Mouse (Mus musculus) c-Kit-negative CD71-positive TER-119-positive erythroid progenitor cells, embryonic 14.5 days (primary cell): Measurements from ENCODE around the gene Gfpt2.
"Not testable (repeated sequence)": the region's sequence is repeated elsewhere in the genome, so short reads cannot be mapped to it uniquely, and the experiment has no call there.

Source experiments
- DNase-seq: peaks from one replicate; pipeline ENCODE4 v3.0.0-alpha.2; 2013; ENCODE audit warnings: low read depth, low spot score

Gfpt2 gene

GRCm38 (mm10) chr11:49793131-49793530 lies 847 bp upstream of the Gfpt2 start:
- no peak for DNase-seq

- DNase-seq, result no peak
Measured at GRCm38 (mm10) chr11:49794342-49795144, 565 bp downstream of the Gfpt2 start.

GRCm38 (mm10) chr11:49798931-49799330 lies 5.0 kb downstream of the Gfpt2 start:
- DNase-seq, result no peak

GRCm38 (mm10) chr11:49801516-49801915 lies 7.5 kb downstream of the Gfpt2 start:
- DNase-seq, result no peak

GRCm38 (mm10) chr11:49803801-49804200 lies 9.8 kb downstream of the Gfpt2 start:
- no peak for DNase-seq

- DNase-seq, result no peak
Measured at GRCm38 (mm10) chr11:49806218-49806617, 12.2 kb downstream of the Gfpt2 start.

- no peak for DNase-seq
Measured at GRCm38 (mm10) chr11:49808946-49809345, 15.0 kb downstream of the Gfpt2 start.

GRCm38 (mm10) chr11:49810696-49811095 lies 16.7 kb downstream of the Gfpt2 start:
- not testable (repeated sequence) for DNase-seq

GRCm38 (mm10) chr11:49811099-49811541 lies 17.1 kb downstream of the Gfpt2 start:
- DNase-seq, result no peak

GRCm38 (mm10) chr11:49811879-49812278 lies 17.9 kb downstream of the Gfpt2 start:
- no peak for DNase-seq

GRCm38 (mm10) chr11:49818869-49819566 lies 25.0 kb downstream of the Gfpt2 start:
- DNase-seq, result no peak

- no peak for DNase-seq
Measured at GRCm38 (mm10) chr11:49819676-49820075, 25.7 kb downstream of the Gfpt2 start.

- DNase-seq, result no peak
Measured at GRCm38 (mm10) chr11:49820928-49821327, 26.9 kb downstream of the Gfpt2 start.

- no peak for DNase-seq
Measured at GRCm38 (mm10) chr11:49821546-49821945, 27.6 kb downstream of the Gfpt2 start.

GRCm38 (mm10) chr11:49822337-49822736 lies 28.4 kb downstream of the Gfpt2 start:
- DNase-seq, result no peak

GRCm38 (mm10) chr11:49824896-49825295 lies 30.9 kb downstream of the Gfpt2 start:
- DNase-seq, result peak; percentile 48

GRCm38 (mm10) chr11:49827243-49827642 lies 33.3 kb downstream of the Gfpt2 start:
- no peak for DNase-seq

GRCm38 (mm10) chr11:49829176-49829745 lies 35.3 kb downstream of the Gfpt2 start:
- DNase-seq, result no peak

GRCm38 (mm10) chr11:49831980-49832379 lies 38.0 kb downstream of the Gfpt2 start:
- DNase-seq, result no peak

- DNase-seq, result no peak
Measured at GRCm38 (mm10) chr11:49832962-49833361, 39.0 kb downstream of the Gfpt2 start.

GRCm38 (mm10) chr11:49834248-49834647 lies 40.3 kb downstream of the Gfpt2 start:
- DNase-seq, result no peak

- no peak for DNase-seq
Measured at GRCm38 (mm10) chr11:49835257-49835956, 41.4 kb downstream of the Gfpt2 start.
